Mouse (Mus musculus): ENCODE measurements around the gene Cyp8b1. TPM values are rescaled to one million over a fixed set of nuclear protein-coding genes. Genes with fewer than 3 reads are reported as not detected.

Gene Cyp8b1
- polyA plus RNA-seq, 2 experiments: not detected

- Histone ChIP-seq H3K4me3 (replicated peaks; ENCODE audit: low read length) (no peak overlapping the region), H3K4me1 (ENCODE audit: control insufficient read depth, insufficient read depth, low read length) (no peaks in the 10 kb centered on the region), H3K27me3 (ENCODE audit: control insufficient read depth, insufficient read depth, low read length) (no peaks in the 10 kb centered on the region), H3K36me3 (ENCODE audit: control insufficient read depth, insufficient read depth, low read length) (no peaks in the 10 kb centered on the region), H3K27ac (replicated peaks; ENCODE audit: low read depth, low read length) (no peak overlapping the region), H3K9me3 (ENCODE audit: control insufficient read depth, low read length) (no peaks in the 10 kb centered on the region), H3K9ac (ENCODE audit: low read depth, low read length, severe bottlenecking) (no peak overlapping the region), H3K4me2 (replicated peaks; ENCODE audit: low read depth, low read length, severe bottlenecking) (no peak overlapping the region)
- DNase-seq (ENCODE audit: low spot score) (no peak), ATAC-seq (ENCODE audit: low FRiP score, low read depth) (no peak)
- WGBS: 46% methylated on average over 11 of the region's 11 CpGs
- no peak for TF ChIP-seq POLR2A (IDR thresholded peaks at IDR 0.05; ENCODE audit: borderline replicate concordance, extremely low read depth, insufficient read depth, insufficient read length)
Measured at GRCm38 (mm10) chr9:121926634-121927405, 10.7 kb upstream of the Cyp8b1 start.

- H3K4me2 ChIP-seq (replicated peaks; ENCODE audit: low read depth, low read length, severe bottlenecking): no peak overlapping the region
Measured at GRCm38 (mm10) chr9:121925959-121926358, 9.9 kb upstream of the Cyp8b1 start.

GRCm38 (mm10) chr9:121924901-121925560 lies 8.9 kb upstream of the Cyp8b1 start:
- H3K9ac ChIP-seq (ENCODE audit: low read depth, low read length, severe bottlenecking): no peak overlapping the region
- 82% methylated on average over 9 of the region's 9 CpGs for WGBS
- no peak overlapping the region for H3K27ac ChIP-seq (replicated peaks; ENCODE audit: low read depth, low read length)
- no peaks in the 10 kb centered on the region for H3K27me3 ChIP-seq (ENCODE audit: control insufficient read depth, insufficient read depth, low read length)
- H3K9me3 ChIP-seq (ENCODE audit: control insufficient read depth, low read length): no peaks in the 10 kb centered on the region
- H3K4me1 ChIP-seq (ENCODE audit: control insufficient read depth, insufficient read depth, low read length): no peaks in the 10 kb centered on the region
- H3K36me3 ChIP-seq (ENCODE audit: control insufficient read depth, insufficient read depth, low read length): no peaks in the 10 kb centered on the region
- no peak for ATAC-seq (ENCODE audit: low FRiP score, low read depth)
- no peak for DNase-seq (ENCODE audit: low spot score)
- H3K4me2 ChIP-seq (replicated peaks; ENCODE audit: low read depth, low read length, severe bottlenecking): no peak overlapping the region
- TF ChIP-seq POLR2A (IDR thresholded peaks at IDR 0.05; ENCODE audit: borderline replicate concordance, extremely low read depth, insufficient read depth, insufficient read length): no peak
- no peak overlapping the region for H3K4me3 ChIP-seq (replicated peaks; ENCODE audit: low read length)

More at GRCm38 (mm10) chr9:121925959-121926358, 9.9 kb upstream of the Cyp8b1 start:
- ATAC-seq (ENCODE audit: low FRiP score, low read depth) (no peak), DNase-seq (ENCODE audit: low spot score) (no peak)
- H3K27ac ChIP-seq (replicated peaks; ENCODE audit: low read depth, low read length): no peak overlapping the region
- no peak for TF ChIP-seq POLR2A (IDR thresholded peaks at IDR 0.05; ENCODE audit: borderline replicate concordance, extremely low read depth, insufficient read depth, insufficient read length)
- H3K27me3 ChIP-seq (ENCODE audit: control insufficient read depth, insufficient read depth, low read length): no peaks in the 10 kb centered on the region
- no peaks in the 10 kb centered on the region for H3K4me1 ChIP-seq (ENCODE audit: control insufficient read depth, insufficient read depth, low read length)
- H3K9ac ChIP-seq (ENCODE audit: low read depth, low read length, severe bottlenecking): no peak overlapping the region
- H3K4me3 ChIP-seq (replicated peaks; ENCODE audit: low read length): no peak overlapping the region
- no peaks in the 10 kb centered on the region for H3K9me3 ChIP-seq (ENCODE audit: control insufficient read depth, low read length)
- 41% methylated on average over 8 of the region's 8 CpGs for WGBS
- no peaks in the 10 kb centered on the region for H3K36me3 ChIP-seq (ENCODE audit: control insufficient read depth, insufficient read depth, low read length)

- H3K27ac ChIP-seq (replicated peaks; ENCODE audit: low read depth, low read length): no peak overlapping the region
- ATAC-seq (ENCODE audit: low FRiP score, low read depth) (no peak), DNase-seq (ENCODE audit: low spot score) (no peak)
- no peaks in the 10 kb centered on the region for H3K27me3 ChIP-seq (ENCODE audit: control insufficient read depth, insufficient read depth, low read length)
- H3K9me3 ChIP-seq (ENCODE audit: control insufficient read depth, low read length): no peaks in the 10 kb centered on the region
- TF ChIP-seq POLR2A (IDR thresholded peaks at IDR 0.05; ENCODE audit: borderline replicate concordance, extremely low read depth, insufficient read depth, insufficient read length): no peak
- WGBS: 86% methylated on average over 5 of the region's 5 CpGs
- no peaks in the 10 kb centered on the region for H3K36me3 ChIP-seq (ENCODE audit: control insufficient read depth, insufficient read depth, low read length)
- no peaks in the 10 kb centered on the region for H3K4me1 ChIP-seq (ENCODE audit: control insufficient read depth, insufficient read depth, low read length)
- no peak overlapping the region for H3K9ac ChIP-seq (ENCODE audit: low read depth, low read length, severe bottlenecking)
- no peak overlapping the region for H3K4me3 ChIP-seq (replicated peaks; ENCODE audit: low read length)
- H3K4me2 ChIP-seq (replicated peaks; ENCODE audit: low read depth, low read length, severe bottlenecking): no peak overlapping the region
Measured at GRCm38 (mm10) chr9:121923906-121924305, 7.8 kb upstream of the Cyp8b1 start.

- H3K27me3 ChIP-seq (ENCODE audit: control insufficient read depth, insufficient read depth, low read length): no peaks in the 10 kb centered on the region
- H3K36me3 ChIP-seq (ENCODE audit: control insufficient read depth, insufficient read depth, low read length): no peaks in the 10 kb centered on the region
- H3K4me1 ChIP-seq (ENCODE audit: control insufficient read depth, insufficient read depth, low read length): no peaks in the 10 kb centered on the region
- DNase-seq (ENCODE audit: low spot score): no peak
- ATAC-seq (ENCODE audit: low FRiP score, low read depth): no peak
- no peak overlapping the region for H3K9ac ChIP-seq (ENCODE audit: low read depth, low read length, severe bottlenecking)
- TF ChIP-seq POLR2A (IDR thresholded peaks at IDR 0.05; ENCODE audit: borderline replicate concordance, extremely low read depth, insufficient read depth, insufficient read length): no peak
- no peak overlapping the region for H3K4me3 ChIP-seq (replicated peaks; ENCODE audit: low read length)
- H3K27ac ChIP-seq (replicated peaks; ENCODE audit: low read depth, low read length): no peak overlapping the region
- no peaks in the 10 kb centered on the region for H3K9me3 ChIP-seq (ENCODE audit: control insufficient read depth, low read length)
- WGBS: 73% methylated on average over 8 of the region's 8 CpGs
- no peak overlapping the region for H3K4me2 ChIP-seq (replicated peaks; ENCODE audit: low read depth, low read length, severe bottlenecking)
Measured at GRCm38 (mm10) chr9:121923443-121923842, 7.3 kb upstream of the Cyp8b1 start.

Measured in limb, embryonic 14.5 days (tissue).